Mouse (Mus musculus) v-Abl transformed pro-B cells (cell line): Measurements from ENCODE around the gene Arl8b.

Source experiments
- in situ Hi-C, 2 experiments: fragments of 400-800 bp; cut with MboI; formaldehyde crosslinking; loops; one replicate each; pipeline ENCODE4 v1.15.1; 2025; ENCODE audit not compliant: unreplicated experiment in 2 of 2

Arl8b gene

GRCm38 (mm10) chr6:108781865-108782264 lies 1.0 kb upstream of the Arl8b start:
- in situ Hi-C loops: loop anchor here in 1 of 2 experiments (5.0 kb wide), 1 partner anchor 55 kb away; no protein-coding TSS in a partner anchor

GRCm38 (mm10) chr6:108783184-108783881 lies 434 bp downstream of the Arl8b start:
- in situ Hi-C loops: loop anchor here in 1 of 2 experiments (5.0 kb wide), 1 partner anchor 54 kb away; no protein-coding TSS in a partner anchor

GRCm38 (mm10) chr6:108784056-108784455 lies 1.2 kb downstream of the Arl8b start:
- in situ Hi-C loops: loop anchor here in 1 of 2 experiments (5.0 kb wide), 1 partner anchor 53 kb away; no protein-coding TSS in a partner anchor

GRCm38 (mm10) chr6:108784796-108785195 lies 1.9 kb downstream of the Arl8b start:
- in situ Hi-C loops: loop anchor here in 1 of 2 experiments (5.0 kb wide), 1 partner anchor 53 kb away; no protein-coding TSS in a partner anchor

GRCm38 (mm10) chr6:108785551-108785950 lies 2.7 kb downstream of the Arl8b start:
- in situ Hi-C loops: no loop called here

- in situ Hi-C loops: no loop called here
Observed at GRCm38 (mm10) chr6:108791498-108791897, 8.6 kb downstream of the Arl8b start.

GRCm38 (mm10) chr6:108795912-108796311 lies 13.0 kb downstream of the Arl8b start:
- in situ Hi-C loops: no loop called here

GRCm38 (mm10) chr6:108796706-108797105 lies 13.8 kb downstream of the Arl8b start:
- in situ Hi-C loops: no loop called here

GRCm38 (mm10) chr6:108805194-108805593 lies 22.3 kb downstream of the Arl8b start:
- in situ Hi-C loops: no loop called here

- in situ Hi-C loops: no loop called here
Observed at GRCm38 (mm10) chr6:108805871-108806270, 23.0 kb downstream of the Arl8b start.

- in situ Hi-C loops: no loop called here
Observed at GRCm38 (mm10) chr6:108807446-108807845, 24.5 kb downstream of the Arl8b start.

GRCm38 (mm10) chr6:108808786-108809185 lies 25.9 kb downstream of the Arl8b start:
- in situ Hi-C loops: no loop called here

- in situ Hi-C loops: no loop called here
Observed at GRCm38 (mm10) chr6:108810237-108810636, 27.3 kb downstream of the Arl8b start.

- in situ Hi-C loops: no loop called here
Observed at GRCm38 (mm10) chr6:108812134-108812533, 29.2 kb downstream of the Arl8b start.

GRCm38 (mm10) chr6:108817510-108817909 lies 34.6 kb downstream of the Arl8b start:
- in situ Hi-C loops: no loop called here

- in situ Hi-C loops: loop anchor here (25.0 kb wide), 3 partner anchors 288 to 663 kb away; partner anchors contain the start of gene Itpr1 (in 1 of the 2)
Observed at GRCm38 (mm10) chr6:108824816-108825545, 42.1 kb downstream of the Arl8b start.

GRCm38 (mm10) chr6:108826070-108826469 lies 43.2 kb downstream of the Arl8b start:
- in situ Hi-C loops: loop anchor here (25.0 kb wide), 3 partner anchors 289 to 664 kb away; partner anchors contain the start of gene Itpr1 (in 1 of the 2)

GRCm38 (mm10) chr6:108827336-108827920 lies 44.5 kb downstream of the Arl8b start:
- in situ Hi-C loops: loop anchor here (25.0 kb wide), 3 partner anchors 290 to 665 kb away; partner anchors contain the start of gene Itpr1 (in 1 of the 2)

- in situ Hi-C loops: loop anchor here (25.0 kb wide), 3 partner anchors 291 to 666 kb away; partner anchors contain the start of gene Itpr1 (in 1 of the 2)
Observed at GRCm38 (mm10) chr6:108828234-108828868, 45.5 kb downstream of the Arl8b start, which contains the start of gene Edem1. TSS of gene Edem1 (plus strand) at chr6:108828641.

- in situ Hi-C loops: loop anchor here (25.0 kb wide), 3 partner anchors 292 to 667 kb away; partner anchors contain the start of gene Itpr1 (in 1 of the 2)
Observed at GRCm38 (mm10) chr6:108828872-108829271, 46.0 kb downstream of the Arl8b start.
